Mouse (Mus musculus): ENCODE measurements around the gene Gm20388. TPM values are rescaled to one million over a fixed set of nuclear protein-coding genes. Genes with fewer than 3 reads are reported as not detected.
A peak's percentile ranks its signal among the peaks of the same experiment; 100 is the strongest.

The Gm20388 gene
- polyA plus RNA-seq, 1 experiment from 2014 or later, result 8.3 TPM

DNA sequence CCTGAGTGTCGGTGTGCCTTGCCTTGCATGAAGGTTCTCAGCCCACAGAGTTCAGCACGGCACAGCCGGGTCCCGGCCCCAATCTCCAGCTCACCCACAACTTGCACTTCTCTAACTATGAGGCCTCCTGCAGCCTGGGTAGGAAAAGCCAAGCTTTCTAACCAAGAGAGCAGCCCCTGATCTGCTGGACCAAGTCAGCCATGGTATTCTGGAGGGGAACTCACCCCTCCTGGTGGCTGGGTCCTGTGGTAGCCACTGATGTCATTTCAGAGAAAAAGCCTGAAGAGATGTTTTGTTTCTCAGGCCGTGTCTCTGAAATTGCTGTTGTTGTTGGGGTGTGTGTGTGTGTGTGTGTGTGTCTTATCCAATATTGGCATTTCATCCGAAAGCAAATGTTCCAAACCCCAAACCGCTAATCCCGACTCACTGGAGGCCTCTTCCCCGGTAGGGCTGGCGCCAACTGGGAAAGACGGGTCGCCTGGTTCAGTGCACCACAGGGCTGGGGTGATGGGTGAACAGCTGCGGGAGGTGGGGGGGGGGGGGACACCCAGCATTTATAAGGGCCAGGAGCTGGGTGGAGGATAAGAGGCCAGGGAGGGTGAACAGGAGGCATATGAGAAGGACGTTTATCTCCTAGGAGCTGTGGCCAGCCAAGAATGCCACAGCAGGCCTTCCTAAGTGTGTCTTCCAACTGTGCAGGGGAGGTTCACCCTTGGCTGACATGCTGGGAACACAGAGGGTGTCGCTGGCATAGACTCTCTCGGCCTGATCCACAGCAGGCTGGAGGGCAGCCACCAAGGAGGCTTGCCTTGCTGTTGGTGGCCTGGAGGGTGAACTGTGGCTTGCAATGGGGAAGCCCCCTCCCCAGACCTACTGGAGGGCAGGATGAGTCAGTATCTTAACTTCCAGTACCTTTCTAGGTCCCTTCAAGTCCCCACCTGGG is 1286.4 kb downstream of the Gm20388 start:
- H3K4me3 ChIP-seq (ENCODE audit: low read depth, low read length), result no peak overlapping the region
- no peaks in the 10 kb centered on the region for H3K9me3 ChIP-seq (ENCODE audit: control insufficient read depth, low read length)
- no peak overlapping the region for H3K9ac ChIP-seq (ENCODE audit: low read length)
- H3K4me1 ChIP-seq (replicated peaks; ENCODE audit: control insufficient read depth, insufficient read depth, low read length), result peaks cover 16% of the 10 kb centered on the region; the same call in 1 of the 2 replicates
- WGBS, result 87% methylated on average over 16 of the region's 16 CpGs
- ATAC-seq (replicated peaks; ENCODE audit: low FRiP score, low TSS enrichment, low read depth) (no peak), DNase-seq (ENCODE audit: low spot score) (no peak)
- no peaks in the 10 kb centered on the region; the same call in 1 of the 2 replicates for H3K27me3 ChIP-seq (replicated peaks; ENCODE audit: control insufficient read depth, insufficient read depth, low read length)
- H3K4me2 ChIP-seq (ENCODE audit: low read length), result no peak overlapping the region
- H3K27ac ChIP-seq (ENCODE audit: low read depth), result no peak overlapping the region
- H3K36me3 ChIP-seq (ENCODE audit: control insufficient read depth, insufficient read depth, low read length), result no peaks in the 10 kb centered on the region

DNA sequence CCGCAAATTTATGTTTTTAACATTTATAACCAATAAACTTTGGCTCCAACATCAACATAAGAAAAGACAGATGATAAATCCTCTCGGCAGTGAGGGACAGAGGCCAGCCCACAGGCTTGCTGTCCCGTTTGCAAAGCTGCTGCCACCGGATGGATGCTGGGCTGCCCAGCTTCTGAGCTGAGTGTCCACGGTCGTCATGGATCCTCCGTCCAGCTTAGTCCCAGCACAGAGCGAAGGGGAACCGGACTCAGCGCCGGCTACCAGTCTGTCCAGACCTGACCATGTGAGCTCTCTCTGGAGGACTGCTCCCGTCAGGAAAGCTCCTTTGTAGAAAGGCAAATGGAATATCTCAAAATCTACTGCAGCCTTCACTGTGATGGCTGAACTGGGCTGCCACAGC is 1289.4 kb downstream of the Gm20388 start:
- Histone ChIP-seq H3K4me3 (ENCODE audit: low read depth, low read length) (no peak overlapping the region), H3K27me3 (replicated peaks; ENCODE audit: control insufficient read depth, insufficient read depth, low read length) (no peaks in the 10 kb centered on the region), H3K27ac (ENCODE audit: low read depth) (peak overlapping the region; percentile 24; the same call in 1 of the 2 replicates), H3K4me1 (replicated peaks; ENCODE audit: control insufficient read depth, insufficient read depth, low read length) (peaks cover 16% of the 10 kb centered on the region; the same call in 1 of the 2 replicates), H3K9ac (ENCODE audit: low read length) (no peak overlapping the region), H3K4me2 (ENCODE audit: low read length) (peak overlapping the region; percentile 20; the same call in 1 of the 2 replicates), H3K9me3 (ENCODE audit: control insufficient read depth, low read length) (no peaks in the 10 kb centered on the region), H3K36me3 (ENCODE audit: control insufficient read depth, insufficient read depth, low read length) (no peaks in the 10 kb centered on the region)
- 37% methylated on average over 12 of the region's 12 CpGs for WGBS
- DNase-seq (ENCODE audit: low spot score) (no peak), ATAC-seq (replicated peaks; ENCODE audit: low FRiP score, low TSS enrichment, low read depth) (0 out of 2 replicates have a peak, but pooled peaks have one; percentile 29)

DNA sequence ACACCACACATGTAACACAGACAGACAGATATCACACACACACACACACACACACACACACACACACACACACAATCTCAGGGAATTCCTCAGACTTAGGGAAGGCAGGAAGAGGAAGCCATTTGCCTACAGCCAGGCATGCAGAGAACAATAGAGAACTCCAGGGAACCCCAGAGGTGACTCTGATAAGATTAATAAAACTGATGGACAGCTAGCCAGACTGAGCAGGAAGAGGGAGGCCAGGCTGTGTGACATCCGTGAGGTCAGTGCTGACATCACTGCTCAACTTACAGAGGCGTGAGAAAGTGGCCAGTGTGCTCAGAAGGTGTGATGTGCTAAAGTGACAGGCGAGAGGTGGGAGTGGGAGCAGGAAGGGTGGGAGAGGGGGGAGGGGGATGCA is 1290.3 kb downstream of the Gm20388 start:
- Histone ChIP-seq H3K4me3 (ENCODE audit: low read depth, low read length) (no peak overlapping the region), H3K36me3 (ENCODE audit: control insufficient read depth, insufficient read depth, low read length) (no peaks in the 10 kb centered on the region), H3K4me1 (replicated peaks; ENCODE audit: control insufficient read depth, insufficient read depth, low read length) (peaks cover 16% of the 10 kb centered on the region; the same call in 1 of the 2 replicates), H3K27me3 (replicated peaks; ENCODE audit: control insufficient read depth, insufficient read depth, low read length) (no peaks in the 10 kb centered on the region), H3K9me3 (ENCODE audit: control insufficient read depth, low read length) (no peaks in the 10 kb centered on the region), H3K27ac (ENCODE audit: low read depth) (no peak overlapping the region), H3K4me2 (ENCODE audit: low read length) (no peak overlapping the region), H3K9ac (ENCODE audit: low read length) (no peak overlapping the region)
- WGBS, result 52% methylated on average over 3 of the region's 3 CpGs
- DNase-seq (ENCODE audit: low spot score) (no peak), ATAC-seq (replicated peaks; ENCODE audit: low FRiP score, low TSS enrichment, low read depth) (no peak)

DNA sequence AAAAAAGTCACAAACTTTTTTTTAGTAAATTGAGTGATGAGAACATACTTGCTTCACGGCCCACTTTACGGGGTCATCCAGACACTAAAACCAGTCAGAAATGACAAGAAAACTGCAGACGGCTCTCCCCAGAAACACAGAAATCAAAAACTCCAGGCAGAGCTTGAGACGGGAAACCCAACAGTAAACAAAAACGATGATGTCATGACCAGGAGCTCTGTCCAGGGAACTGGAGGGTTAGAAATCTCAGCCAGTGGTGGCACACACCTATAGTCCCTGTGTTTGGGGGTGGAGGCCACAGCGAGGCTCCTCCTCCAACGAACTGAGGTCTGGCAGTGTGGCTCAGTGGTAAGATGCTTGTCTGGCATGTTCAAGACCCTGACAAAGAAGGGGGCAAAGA is 1291.0 kb downstream of the Gm20388 start:
- Histone ChIP-seq H3K27me3 (replicated peaks; ENCODE audit: control insufficient read depth, insufficient read depth, low read length) (no peaks in the 10 kb centered on the region), H3K36me3 (ENCODE audit: control insufficient read depth, insufficient read depth, low read length) (no peaks in the 10 kb centered on the region), H3K4me1 (replicated peaks; ENCODE audit: control insufficient read depth, insufficient read depth, low read length) (peaks cover 16% of the 10 kb centered on the region; the same call in 1 of the 2 replicates), H3K27ac (ENCODE audit: low read depth) (no peak overlapping the region), H3K9me3 (ENCODE audit: control insufficient read depth, low read length) (no peaks in the 10 kb centered on the region), H3K4me3 (ENCODE audit: low read depth, low read length) (no peak overlapping the region), H3K9ac (ENCODE audit: low read length) (no peak overlapping the region), H3K4me2 (ENCODE audit: low read length) (no peak overlapping the region)
- DNase-seq (ENCODE audit: low spot score) (no peak), ATAC-seq (replicated peaks; ENCODE audit: low FRiP score, low TSS enrichment, low read depth) (no peak)
- 48% methylated on average over 7 of the region's 7 CpGs for WGBS

DNA sequence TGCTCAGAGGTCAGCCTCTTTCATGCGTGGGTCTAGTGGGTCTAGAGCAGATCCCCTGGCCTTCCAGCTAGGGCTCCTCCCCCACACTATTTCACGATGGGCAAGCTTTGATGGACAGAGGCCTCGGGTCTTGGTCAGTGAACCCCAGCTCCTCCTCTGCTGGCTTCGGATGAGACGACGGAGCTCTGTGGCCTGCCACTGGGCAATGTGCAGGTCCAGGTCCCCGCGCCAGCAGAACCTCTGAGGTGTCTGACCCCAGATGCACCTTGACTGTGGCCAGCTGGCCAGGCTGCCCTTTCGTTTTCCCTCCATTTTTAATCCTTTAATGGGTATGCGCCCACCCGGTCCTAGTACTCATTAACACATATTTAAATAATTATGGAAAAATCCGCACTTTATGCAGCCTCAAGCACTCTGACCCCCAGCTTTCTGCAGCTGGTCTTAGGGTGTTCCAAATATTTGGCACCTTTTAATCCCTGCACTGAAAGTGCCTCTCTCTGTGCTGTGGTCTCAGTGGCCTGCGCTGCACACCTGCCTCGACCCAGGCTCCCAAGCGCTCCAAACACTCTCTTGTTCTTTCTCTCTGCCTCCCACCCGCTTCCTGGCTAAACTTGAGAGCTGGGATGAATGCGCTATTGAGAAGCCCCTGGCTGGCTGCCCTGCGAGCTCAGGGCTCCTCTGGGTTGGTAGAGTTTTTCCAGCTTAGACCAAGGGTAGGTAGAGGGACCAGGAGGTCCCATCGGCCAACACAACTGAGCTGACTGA is 1293.2 kb downstream of the Gm20388 start:
- H3K4me1 ChIP-seq (replicated peaks; ENCODE audit: control insufficient read depth, insufficient read depth, low read length), result peaks cover 16% of the 10 kb centered on the region; the same call in 1 of the 2 replicates
- WGBS, result 73% methylated on average over 19 of the region's 19 CpGs
- H3K9me3 ChIP-seq (ENCODE audit: control insufficient read depth, low read length), result no peaks in the 10 kb centered on the region
- no peak overlapping the region for H3K27ac ChIP-seq (ENCODE audit: low read depth)
- no peak for ATAC-seq (replicated peaks; ENCODE audit: low FRiP score, low TSS enrichment, low read depth)
- H3K27me3 ChIP-seq (replicated peaks; ENCODE audit: control insufficient read depth, insufficient read depth, low read length), result no peaks in the 10 kb centered on the region
- H3K4me2 ChIP-seq (ENCODE audit: low read length), result no peak overlapping the region
- H3K4me3 ChIP-seq (ENCODE audit: low read depth, low read length), result no peak overlapping the region
- no peak overlapping the region for H3K9ac ChIP-seq (ENCODE audit: low read length)
- DNase-seq (ENCODE audit: low spot score), result no peak
- no peaks in the 10 kb centered on the region for H3K36me3 ChIP-seq (ENCODE audit: control insufficient read depth, insufficient read depth, low read length)

DNA sequence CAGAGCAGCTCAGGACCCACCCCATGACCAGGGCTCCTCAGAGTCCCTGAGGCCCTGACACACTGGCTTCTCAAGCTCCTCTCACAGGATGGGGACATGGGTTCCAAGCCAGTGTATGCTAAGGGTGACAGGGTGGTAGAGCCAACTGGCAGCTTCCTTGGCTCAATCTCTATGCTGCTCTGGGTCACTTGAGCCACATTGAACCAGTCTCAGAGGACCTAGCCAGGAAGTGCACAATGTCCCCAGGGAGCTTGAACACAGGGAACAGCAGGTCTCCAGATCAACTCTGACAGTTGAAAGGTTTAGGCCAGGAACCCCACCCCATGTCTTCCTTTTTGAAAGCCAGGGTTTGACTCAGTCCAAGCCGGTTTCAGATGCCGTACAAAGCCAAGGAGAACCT is 1296.5 kb downstream of the Gm20388 start:
- no peaks in the 10 kb centered on the region for H3K36me3 ChIP-seq (ENCODE audit: control insufficient read depth, insufficient read depth, low read length)

DNA sequence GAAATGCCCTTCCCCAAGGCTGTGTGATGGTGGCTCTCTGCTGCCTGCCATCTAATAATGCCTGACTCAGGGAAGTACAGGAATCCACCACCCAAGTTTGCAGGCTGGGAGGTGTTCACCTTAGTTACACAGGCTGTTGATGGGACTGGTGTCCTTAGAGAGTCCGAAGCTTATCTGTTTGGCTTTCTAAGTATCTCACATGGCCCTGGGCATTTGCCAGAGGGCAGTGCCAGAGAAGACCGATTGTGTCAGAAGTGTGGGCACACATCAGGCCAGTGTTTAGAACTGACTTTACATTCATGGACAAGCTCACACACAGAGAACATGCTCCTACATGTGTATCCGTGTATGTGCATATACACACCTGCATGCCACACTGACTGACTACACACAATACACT is 1300.0 kb downstream of the Gm20388 start:
- no peaks in the 10 kb centered on the region for H3K9me3 ChIP-seq (ENCODE audit: control insufficient read depth, low read length)
- ATAC-seq (replicated peaks; ENCODE audit: low FRiP score, low TSS enrichment, low read depth), result no peak
- 88% methylated on average over 3 of the region's 3 CpGs for WGBS

More for the DNA sequence above, 1296.5 kb downstream of the Gm20388 start:
- H3K4me3 ChIP-seq (ENCODE audit: low read depth, low read length), result no peak overlapping the region
- DNase-seq (ENCODE audit: low spot score) (no peak), ATAC-seq (replicated peaks; ENCODE audit: low FRiP score, low TSS enrichment, low read depth) (no peak)
- H3K4me1 ChIP-seq (replicated peaks; ENCODE audit: control insufficient read depth, insufficient read depth, low read length), result no peaks in the 10 kb centered on the region
- H3K9ac ChIP-seq (ENCODE audit: low read length), result no peak overlapping the region
- no peak overlapping the region for H3K4me2 ChIP-seq (ENCODE audit: low read length)
- H3K9me3 ChIP-seq (ENCODE audit: control insufficient read depth, low read length), result no peaks in the 10 kb centered on the region
- H3K27ac ChIP-seq (ENCODE audit: low read depth), result no peak overlapping the region
- WGBS, result 87% methylated on average over 2 of the region's 2 CpGs
- H3K27me3 ChIP-seq (replicated peaks; ENCODE audit: control insufficient read depth, insufficient read depth, low read length), result no peaks in the 10 kb centered on the region

DNA sequence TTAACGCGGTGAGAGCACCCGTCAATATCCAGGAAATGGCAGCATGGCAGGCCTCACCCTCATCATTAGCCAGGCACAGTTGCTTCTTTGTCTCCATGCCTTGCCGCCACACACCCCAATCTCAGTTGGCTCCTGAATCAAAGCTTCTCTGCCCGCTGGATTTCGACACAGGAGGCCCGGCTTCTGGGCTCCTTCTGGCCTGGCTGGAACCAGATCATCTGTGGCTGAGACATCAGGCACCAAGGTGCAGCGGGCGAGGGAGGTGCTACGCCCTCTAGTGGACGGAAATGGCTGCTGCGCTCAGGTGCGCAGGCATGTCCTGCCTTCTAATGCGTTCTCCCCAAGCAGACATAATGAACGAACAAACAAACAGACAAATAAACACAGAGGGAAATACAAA is 1302.6 kb downstream of the Gm20388 start:
- Histone ChIP-seq H3K4me3 (ENCODE audit: low read depth, low read length) (no peak overlapping the region), H3K27ac (ENCODE audit: low read depth) (no peak overlapping the region), H3K36me3 (ENCODE audit: control insufficient read depth, insufficient read depth, low read length) (no peaks in the 10 kb centered on the region), H3K4me2 (ENCODE audit: low read length) (no peak overlapping the region), H3K9me3 (ENCODE audit: control insufficient read depth, low read length) (no peaks in the 10 kb centered on the region), H3K4me1 (replicated peaks; ENCODE audit: control insufficient read depth, insufficient read depth, low read length) (no peaks in the 10 kb centered on the region), H3K9ac (ENCODE audit: low read length) (no peak overlapping the region), H3K27me3 (replicated peaks; ENCODE audit: control insufficient read depth, insufficient read depth, low read length) (no peaks in the 10 kb centered on the region)
- DNase-seq (ENCODE audit: low spot score) (no peak), ATAC-seq (replicated peaks; ENCODE audit: low FRiP score, low TSS enrichment, low read depth) (no peak)
- 52% methylated on average over 15 of the region's 15 CpGs for WGBS

More for the DNA sequence above, 1300.0 kb downstream of the Gm20388 start:
- Histone ChIP-seq H3K27ac (ENCODE audit: low read depth) (no peak overlapping the region), H3K36me3 (ENCODE audit: control insufficient read depth, insufficient read depth, low read length) (no peaks in the 10 kb centered on the region), H3K27me3 (replicated peaks; ENCODE audit: control insufficient read depth, insufficient read depth, low read length) (no peaks in the 10 kb centered on the region), H3K4me2 (ENCODE audit: low read length) (no peak overlapping the region), H3K4me1 (replicated peaks; ENCODE audit: control insufficient read depth, insufficient read depth, low read length) (no peaks in the 10 kb centered on the region), H3K4me3 (ENCODE audit: low read depth, low read length) (no peak overlapping the region), H3K9ac (ENCODE audit: low read length) (no peak overlapping the region)
- no peak for DNase-seq (ENCODE audit: low spot score)
